11 mouse cellular contexts compared by ENCODE assay signal in genomic region chr10:120811796-120812443, GRCm38 (mm10).
A peak's percentile ranks its signal among the peaks of the same experiment; 100 is the strongest.
DNase-seq lines count a peak whose midpoint lies in the region; ATAC-seq and TF ChIP-seq lines count a peak whose summit lies in the region.
"Had no signal": no experiment of that assay in that cellular context is flagged by ENCODE, and none has a peak within 500 bp of the region (broad histone marks: within the 10 kb centered on the region; RNA-seq: fewer than 3 reads in every experiment).

No protein-coding gene starts in this region.

- no peaks in the 10 kb centered on the region for H3K36me3 ChIP-seq in kidney, embryonic 14.5 days (ENCODE audit: control insufficient read depth, insufficient read depth, low read length)
- no peaks in the 10 kb centered on the region for H3K36me3 ChIP-seq in forebrain, embryonic 14.5 days (ENCODE audit: control insufficient read depth, insufficient read depth, low read length)
- no peaks in the 10 kb centered on the region for H3K36me3 ChIP-seq in liver, embryonic 15.5 days (replicated peaks)
- no peaks in the 10 kb centered on the region for H3K36me3 ChIP-seq in midbrain, embryonic 13.5 days

- no peak for ATAC-seq in kidney, embryonic 14.5 days (ENCODE audit: low FRiP score, low TSS enrichment)
- 0 out of 2 replicates have a peak, but pooled peaks have one; percentile 20 for ATAC-seq in forebrain, embryonic 14.5 days
- ATAC-seq in liver, embryonic 15.5 days (ENCODE audit: insufficient read depth): no peak
- ATAC-seq in midbrain, embryonic 13.5 days: no peak

- H3K4me3 ChIP-seq in kidney, embryonic 14.5 days (ENCODE audit: low read length): peak overlapping the region; percentile 3
- peak overlapping the region; percentile 46 for H3K4me3 ChIP-seq in bone marrow, adult 2 months (replicated peaks; ENCODE audit: control insufficient read depth, low read depth, low read length)
- peak overlapping the region; percentile 15 for H3K4me3 ChIP-seq in forebrain, embryonic 14.5 days (ENCODE audit: low read depth, low read length)
- no peak overlapping the region for H3K4me3 ChIP-seq in liver, embryonic 15.5 days (replicated peaks)
- no peak overlapping the region for H3K4me3 ChIP-seq in midbrain, embryonic 13.5 days (replicated peaks)

- H3K9me3 ChIP-seq in kidney, embryonic 14.5 days (ENCODE audit: control insufficient read depth, low read length): no peaks in the 10 kb centered on the region
- no peaks in the 10 kb centered on the region for H3K9me3 ChIP-seq in forebrain, embryonic 14.5 days (replicated peaks; ENCODE audit: control insufficient read depth, low read length)
- H3K9me3 ChIP-seq in liver, embryonic 15.5 days (replicated peaks): no peaks in the 10 kb centered on the region
- H3K9me3 ChIP-seq in midbrain, embryonic 13.5 days: no peaks in the 10 kb centered on the region

- H3K9ac ChIP-seq in kidney, embryonic 14.5 days (ENCODE audit: low read depth, low read length): 0 out of 2 replicates have a peak overlapping the region, but pooled peaks have one; percentile 33
- H3K9ac ChIP-seq in forebrain, embryonic 14.5 days (ENCODE audit: low read length): peak overlapping the region; percentile 29; the same call in 1 of the 2 replicates
- no peak overlapping the region for H3K9ac ChIP-seq in liver, embryonic 15.5 days
- H3K9ac ChIP-seq in midbrain, embryonic 13.5 days (replicated peaks): no peak overlapping the region

- no peaks in the 10 kb centered on the region for H3K27me3 ChIP-seq in kidney, embryonic 14.5 days (ENCODE audit: control insufficient read depth, insufficient read depth, low read length)
- H3K27me3 ChIP-seq in forebrain, embryonic 14.5 days (replicated peaks; ENCODE audit: control insufficient read depth, insufficient read depth, low read length): no peaks in the 10 kb centered on the region
- no peaks in the 10 kb centered on the region for H3K27me3 ChIP-seq in liver, embryonic 15.5 days
- H3K27me3 ChIP-seq in midbrain, embryonic 13.5 days: no peaks in the 10 kb centered on the region

- H3K4me1 ChIP-seq in kidney, embryonic 14.5 days (ENCODE audit: control insufficient read depth, insufficient read depth, low read length): peaks cover 25% of the 10 kb centered on the region
- no peaks in the 10 kb centered on the region; the same call in 1 of the 2 replicates for H3K4me1 ChIP-seq in bone marrow, adult 2 months (ENCODE audit: control insufficient read depth, insufficient read depth, low read length)
- H3K4me1 ChIP-seq in forebrain, embryonic 14.5 days (ENCODE audit: control insufficient read depth, insufficient read depth, low read length): peaks cover 12% of the 10 kb centered on the region; the same call in 1 of the 2 replicates
- H3K4me1 ChIP-seq in liver, embryonic 15.5 days (replicated peaks): 0 out of 2 replicates have a peak, but pooled peaks cover 4% of the 10 kb centered on the region
- H3K4me1 ChIP-seq in midbrain, embryonic 13.5 days (replicated peaks): peaks cover 14% of the 10 kb centered on the region

- 46% methylated on average over 24 of the region's 24 CpGs for WGBS in kidney, embryonic 14.5 days
- WGBS in bone marrow, adult 2 months: 8% methylated on average over 24 of the region's 24 CpGs
- WGBS in forebrain, embryonic 14.5 days: 26% methylated on average over 24 of the region's 24 CpGs
- WGBS in liver, embryonic 15.5 days (ENCODE audit: insufficient replicate concordance): 14% methylated on average over 24 of the region's 24 CpGs
- WGBS in midbrain, embryonic 13.5 days: 65% methylated on average over 24 of the region's 24 CpGs

- H3K27ac ChIP-seq in kidney, embryonic 14.5 days (ENCODE audit: low read depth, low read length): peak overlapping the region; percentile 67
- H3K27ac ChIP-seq in bone marrow, adult 2 months (ENCODE audit: control insufficient read depth, insufficient read depth, low read depth, low read length, poor library complexity): no peak overlapping the region
- no peak overlapping the region for H3K27ac ChIP-seq in forebrain, embryonic 14.5 days (ENCODE audit: low read depth, low read length)
- H3K27ac ChIP-seq in liver, embryonic 15.5 days (replicated peaks): no peak overlapping the region
- no peak overlapping the region for H3K27ac ChIP-seq in midbrain, embryonic 13.5 days

- DNase-seq in kidney, adult 11 months: no peak
- DNase-seq in forebrain, embryonic 14.5 days (ENCODE audit: low spot score): peak; percentile 36
- DNase-seq in layer of hippocampus, postnatal 25 days (ENCODE audit: extremely low spot score in 1 of 2, low spot score in 1 of 2): no peak
- DNase-seq in urinary bladder, postnatal 10 days (ENCODE audit: low spot score): no peak
- DNase-seq: cerebellum, postnatal 14 days; gastrocnemius, postnatal 25 days; right cerebral cortex, postnatal 25 days had no signal

- TF ChIP-seq CTCF in bone marrow, adult 2 months (IDR thresholded peaks at IDR 0.05; ENCODE audit: control insufficient read depth, insufficient read depth, low read length): no peak

- H3K4me2 ChIP-seq in kidney, embryonic 14.5 days (replicated peaks; ENCODE audit: low read depth, low read length): peak overlapping the region; percentile 21; the same call in 1 of the 2 replicates
- peak overlapping the region; percentile 48 for H3K4me2 ChIP-seq in forebrain, embryonic 14.5 days (ENCODE audit: low read length)
- peak overlapping the region; percentile 41 for H3K4me2 ChIP-seq in liver, embryonic 15.5 days
- H3K4me2 ChIP-seq in midbrain, embryonic 13.5 days (replicated peaks): no peak overlapping the region

- no peak for TF ChIP-seq POLR2A in bone marrow, adult 2 months (IDR thresholded peaks at IDR 0.05; ENCODE audit: borderline replicate concordance, control insufficient read depth, low read depth, low read length)

Comparison
In these comparisons a context has a peak if more than half of its experiments do, and no peak if none do; other contexts are left out.
1. H3K4me3 ChIP-seq: peak in kidney, embryonic 14.5 days (single experiment), bone marrow, adult 2 months (single experiment) and forebrain, embryonic 14.5 days (single experiment); none in liver, embryonic 15.5 days (single experiment) and midbrain, embryonic 13.5 days (single experiment).
2. H3K9ac ChIP-seq: peak in kidney, embryonic 14.5 days (single experiment) and forebrain, embryonic 14.5 days (single experiment); none in liver, embryonic 15.5 days (single experiment) and midbrain, embryonic 13.5 days (single experiment).